Mouse (Mus musculus) natural killer cell, adult 2 months (primary cell): Measurements from ENCODE around the gene Zfp628.
A peak's percentile ranks its signal among the peaks of the same experiment; 100 is the strongest.
"Not testable (repeated sequence)": the region's sequence is repeated elsewhere in the genome, so short reads cannot be mapped to it uniquely, and the experiment has no call there.

ENCODE experiments used
- DNase-seq, 2 experiments: peaks; one replicate each; pipeline ENCODE4 v3.0.0; 2022; ENCODE audit warnings: low spot score in 2 of 2

Gene Zfp628

DNA sequence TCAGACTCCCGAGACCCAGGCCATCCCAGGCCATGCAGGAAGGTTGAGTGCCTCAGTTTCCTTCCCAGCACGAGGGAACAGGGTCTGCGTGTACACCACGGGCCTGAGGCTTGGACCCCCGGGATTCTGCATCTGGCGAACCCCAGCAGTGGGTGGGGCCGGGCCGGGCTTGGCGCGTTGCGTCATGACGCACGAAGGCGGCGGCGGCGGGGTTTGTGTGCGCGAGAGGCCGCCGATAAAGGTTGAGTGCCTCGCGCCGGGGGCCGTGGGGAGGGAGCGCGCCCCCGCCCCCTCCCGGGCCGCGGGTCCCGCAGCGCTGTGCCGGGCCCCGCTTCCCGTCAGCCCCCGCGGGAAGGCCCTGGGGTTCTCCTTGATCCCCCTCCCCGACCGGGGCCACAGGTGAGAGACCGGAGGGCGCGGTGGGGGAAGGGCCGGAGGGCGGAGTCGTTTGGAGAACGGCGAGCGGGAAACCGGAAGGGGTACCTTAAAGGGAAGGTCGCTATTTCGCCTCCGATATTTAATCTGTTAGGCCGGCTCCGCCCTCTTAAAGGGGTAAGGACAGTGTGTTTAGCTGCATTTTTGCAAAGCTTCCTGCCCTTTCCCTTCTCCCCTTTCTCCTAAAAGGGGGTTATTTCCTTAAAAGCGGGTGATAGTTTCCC is at the start of gene Zfp628:
Gene Zfp628, plus strand, starts transcription at position 211 of the 659 bp plus-strand sequence.
- DNase-seq, result peak; percentile 85 to 91

GRCm38 (mm10) chr7:4865579-4866493 is 49.2 kb upstream of the Zfp628 start:
- DNase-seq, result peak; percentile 95 to 96

DNA sequence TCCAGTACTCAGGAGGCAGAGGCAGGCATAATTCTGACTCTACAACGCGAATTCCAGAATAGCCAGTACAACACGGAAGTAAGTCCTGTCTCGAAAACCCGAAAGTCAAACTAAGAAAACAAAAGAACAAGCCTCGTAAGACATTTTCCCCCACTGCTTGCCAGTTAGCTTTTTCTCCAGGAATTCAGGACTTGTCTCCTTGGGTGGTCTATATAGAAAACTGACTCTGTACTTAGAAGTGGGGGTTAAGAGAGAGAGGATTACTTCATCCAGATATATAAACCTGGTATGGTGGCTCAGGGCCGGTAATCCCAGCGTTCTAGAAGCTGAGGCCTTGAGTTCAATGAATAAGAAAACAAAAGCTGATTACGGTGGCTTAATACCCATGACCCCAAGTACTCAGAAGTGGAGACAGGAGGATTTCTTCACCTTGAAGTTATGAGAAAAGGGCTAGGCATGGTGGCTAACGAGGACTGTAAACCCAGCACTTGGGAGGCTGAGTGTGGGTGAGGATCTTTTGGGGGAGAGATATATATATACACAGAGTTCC is 48.3 kb upstream of the Zfp628 start:
- no peak for DNase-seq

DNA sequence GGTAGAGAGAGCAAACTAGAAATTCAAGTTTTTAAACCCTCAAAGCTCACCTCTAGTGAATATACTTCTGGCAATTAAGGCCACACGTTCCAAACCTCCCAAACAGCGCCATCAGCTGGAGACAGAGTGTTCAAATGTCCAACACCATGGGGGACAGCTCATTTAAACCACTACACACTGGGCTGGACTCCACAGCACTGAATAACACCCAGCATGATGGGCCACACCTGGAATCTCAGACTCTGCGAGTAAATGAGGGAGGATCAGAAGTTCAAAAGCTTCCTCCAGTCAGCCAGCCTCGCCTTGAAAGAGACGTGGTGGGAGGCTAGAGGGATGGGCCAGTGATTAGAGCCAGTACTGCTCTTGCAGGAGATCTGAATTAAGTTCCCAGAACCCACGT is 44.9 kb upstream of the Zfp628 start, which contains the start of gene Isoc2b:
Gene Isoc2b, minus strand, starts transcription at position 126 of the 400 bp plus-strand sequence.
- no peak for DNase-seq

GRCm38 (mm10) chr7:4876753-4877221 is 38.2 kb upstream of the Zfp628 start, which contains the start of gene Isoc2a:
Gene Isoc2a, plus strand, starts transcription at chr7:4877153.
- DNase-seq, result peak; percentile 88 to 89

- DNase-seq, result no peak
Measured at GRCm38 (mm10) chr7:4877226-4877625, 37.8 kb upstream of the Zfp628 start.

GRCm38 (mm10) chr7:4878186-4878585 is 36.8 kb upstream of the Zfp628 start:
- peak in 1 of 2 experiments; percentile 22 for DNase-seq

GRCm38 (mm10) chr7:4879036-4879435 is 36.0 kb upstream of the Zfp628 start:
- not testable (repeated sequence) for DNase-seq

DNA sequence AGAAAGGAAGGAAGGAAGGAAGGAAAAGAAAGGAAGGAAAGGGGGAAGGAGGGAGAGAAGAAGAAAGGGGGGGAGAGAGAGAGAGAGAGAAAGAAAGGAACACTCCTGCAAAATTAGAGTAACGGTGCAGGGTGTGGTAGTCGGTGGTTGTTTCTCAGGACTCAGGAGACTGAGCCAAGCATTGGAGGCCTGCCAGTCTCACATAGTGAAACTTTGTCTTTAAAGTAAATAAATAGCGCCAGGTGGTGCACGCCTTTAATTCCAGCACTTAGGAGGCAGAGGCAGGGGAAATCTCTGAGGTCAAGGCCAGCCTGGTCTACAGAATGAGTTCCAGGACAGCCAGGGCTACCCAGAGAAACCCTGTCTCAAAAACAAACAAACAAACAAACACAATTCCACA is 28.3 kb upstream of the Zfp628 start:
- DNase-seq, result no peak

- DNase-seq, result no peak
Measured at GRCm38 (mm10) chr7:4895186-4895585, 19.8 kb upstream of the Zfp628 start.

DNA sequence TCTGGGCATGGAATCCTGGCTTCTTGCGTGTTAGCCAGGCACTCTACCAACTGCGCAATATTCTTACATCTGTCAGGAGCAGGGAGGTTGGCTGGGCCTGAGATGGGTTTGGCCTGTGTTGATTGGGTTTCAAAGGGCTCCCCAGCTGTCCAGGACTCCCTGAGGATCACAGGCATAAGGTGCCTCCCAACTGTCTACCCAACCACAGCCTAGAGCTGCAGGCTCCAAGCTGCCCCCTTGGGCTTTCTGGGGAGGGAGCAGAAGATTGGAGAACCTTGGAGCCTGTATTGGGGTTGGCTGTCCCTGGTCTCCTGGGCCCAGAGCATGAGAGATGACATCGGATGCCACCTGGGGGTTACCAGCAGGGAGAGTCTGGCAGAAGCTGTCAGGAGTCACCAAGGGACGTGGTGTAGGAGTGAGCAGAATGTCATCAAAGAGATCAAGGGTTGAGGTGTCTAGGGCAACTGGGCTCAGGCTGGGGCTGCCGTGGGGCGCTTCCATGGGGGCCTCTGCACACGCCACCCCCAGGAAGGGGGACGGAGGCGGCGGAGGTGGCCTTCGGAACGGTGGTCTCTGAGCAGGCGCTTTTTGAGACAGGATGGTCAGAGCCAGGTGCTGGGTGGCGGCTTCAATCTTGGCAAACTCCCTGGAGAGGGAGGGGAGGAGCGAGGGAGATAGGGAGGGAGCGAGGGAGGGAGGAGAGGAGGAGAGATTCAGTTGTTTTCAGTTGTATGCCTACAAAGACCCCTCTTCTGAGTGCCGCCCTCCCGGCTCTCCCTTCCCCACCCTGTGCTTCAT is 16.0 kb upstream of the Zfp628 start:
- DNase-seq, result no peak

DNA sequence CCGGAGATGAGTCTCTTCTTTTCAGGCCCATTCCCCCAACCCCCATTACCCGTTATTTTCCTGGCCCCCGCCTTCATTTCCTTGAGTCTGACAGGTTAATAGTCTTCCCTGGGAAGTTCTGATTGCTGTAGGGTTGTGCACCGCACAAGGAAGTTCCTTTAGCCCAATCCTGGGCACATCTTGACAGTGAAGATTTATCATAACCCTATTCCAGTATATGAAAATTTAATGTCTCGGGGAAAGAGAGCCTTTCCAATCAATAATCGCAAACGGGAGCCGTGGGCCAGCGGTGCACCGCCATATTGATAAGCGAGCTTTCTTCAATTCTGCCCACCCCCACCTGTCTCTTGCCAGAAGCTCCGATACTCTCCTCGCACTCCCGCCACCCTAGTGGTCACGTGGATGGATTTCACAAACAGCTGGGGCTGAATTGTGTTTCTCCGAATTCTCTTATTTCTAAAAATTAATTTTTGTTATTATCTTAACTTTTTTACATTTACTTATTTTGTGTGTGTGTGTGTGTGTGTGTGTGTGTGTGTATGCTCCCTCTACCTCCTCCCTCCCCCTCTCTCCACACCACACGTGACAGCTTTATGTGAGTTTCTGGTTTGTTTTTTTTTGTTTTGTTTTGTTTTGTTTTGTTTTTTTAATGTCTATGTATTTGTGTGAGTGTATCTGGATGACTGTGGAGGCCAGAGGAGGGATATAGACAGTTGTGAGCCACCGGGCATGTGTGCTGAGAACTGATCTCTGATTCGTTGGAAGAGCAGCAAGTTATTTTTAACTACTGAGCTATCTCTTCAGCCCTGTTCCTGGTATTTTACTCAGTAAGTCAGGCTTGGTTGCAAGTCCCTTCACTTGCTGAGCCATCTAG is 15.1 kb upstream of the Zfp628 start:
- no peak for DNase-seq

GRCm38 (mm10) chr7:4900523-4900851 is 14.5 kb upstream of the Zfp628 start:
- no peak for DNase-seq

- peak in 1 of 2 experiments; percentile 49 for DNase-seq
Measured at GRCm38 (mm10) chr7:4901171-4901570, 13.8 kb upstream of the Zfp628 start.

DNA sequence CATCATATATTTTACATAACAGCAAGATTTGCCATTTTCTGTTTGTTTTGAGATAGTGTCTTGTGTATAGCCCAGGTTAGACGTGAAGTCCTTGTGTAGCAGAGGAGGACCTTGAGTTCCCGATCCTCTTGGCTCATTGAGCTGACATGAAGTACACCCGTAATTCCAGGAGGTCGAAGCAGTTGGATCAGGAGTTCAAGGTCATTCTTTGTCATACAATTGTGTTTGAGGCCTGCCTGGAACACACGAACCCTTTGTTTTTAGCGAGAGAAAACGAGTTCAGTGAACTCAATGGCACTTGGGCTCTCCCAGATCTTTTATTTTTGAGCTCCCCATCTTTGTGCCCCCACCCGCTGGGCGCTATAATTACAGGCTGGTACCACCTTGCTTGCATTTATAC is 12.6 kb upstream of the Zfp628 start:
- DNase-seq, result no peak

GRCm38 (mm10) chr7:4906466-4906950 is 8.5 kb upstream of the Zfp628 start, which contains the start of gene Gm36210:
Gene Gm36210, minus strand, starts transcription at chr7:4906516.
- DNase-seq, result no peak

DNA sequence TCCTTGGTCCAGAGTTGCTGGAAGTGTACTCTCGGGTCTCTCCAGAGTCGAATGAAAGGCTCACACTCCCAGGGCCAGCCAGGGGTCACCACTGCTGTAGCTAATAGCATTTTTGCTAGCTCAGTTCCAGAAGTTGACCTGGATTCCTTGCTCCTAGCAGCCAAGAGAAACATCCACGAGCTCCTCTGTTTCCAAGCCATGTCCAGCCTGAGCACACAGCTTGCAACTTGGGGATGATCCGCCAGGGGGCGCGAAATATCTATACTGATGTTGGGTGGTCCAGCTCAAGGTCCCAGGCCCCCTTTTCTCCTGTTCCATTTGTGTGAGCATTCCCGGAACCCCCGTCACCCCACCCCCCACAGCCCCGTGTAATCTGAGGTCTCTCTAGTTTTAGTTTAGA is 3.5 kb upstream of the Zfp628 start:
- peak in 1 of 2 experiments; percentile 31 for DNase-seq

DNA sequence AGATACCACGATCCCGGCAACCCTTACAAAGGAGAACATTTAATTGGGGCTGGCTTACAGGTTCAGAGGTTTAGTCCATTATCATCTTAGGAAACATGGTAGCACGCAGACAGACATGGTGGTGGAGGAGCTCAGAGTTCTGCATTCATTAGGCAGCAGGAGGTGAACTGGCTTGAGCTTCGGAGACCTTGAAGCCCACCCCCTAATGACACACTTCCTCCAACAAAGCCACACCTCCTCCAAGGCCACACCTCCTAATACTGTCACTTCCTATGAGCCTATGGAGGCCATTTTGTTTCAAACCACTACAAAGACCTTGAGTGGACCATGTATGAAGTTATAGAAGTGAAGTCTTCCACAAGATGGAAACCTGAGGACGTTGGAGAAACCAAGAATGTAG is 2.8 kb upstream of the Zfp628 start:
- DNase-seq, result no peak

GRCm38 (mm10) chr7:4915669-4916416 is 826 bp downstream of the Zfp628 start:
- no peak for DNase-seq

- DNase-seq, result no peak
Measured at GRCm38 (mm10) chr7:4917494-4917893, 2.5 kb downstream of the Zfp628 start.
